Mouse (Mus musculus) skeletal muscle tissue, adult 2 months (tissue): ENCODE results near the gene Stk38l.
A peak's percentile ranks its signal among the peaks of the same experiment; 100 is the strongest.
"Not testable (repeated sequence)": the region's sequence is repeated elsewhere in the genome, so short reads cannot be mapped to it uniquely, and the experiment has no call there.

ENCODE experiments used
- DNase-seq: peaks from one replicate; pipeline ENCODE4 v3.0.0-alpha.2; 2012; ENCODE audit warnings: low read depth, low spot score

Gene Stk38l

GRCm38 (mm10) chr6:146770005-146770745 lies 45.4 kb downstream of the Stk38l start:
- DNase-seq = no peak

GRCm38 (mm10) chr6:146770808-146771207 lies 46.0 kb downstream of the Stk38l start:
- no peak for DNase-seq

GRCm38 (mm10) chr6:146775864-146776263 lies 51.1 kb downstream of the Stk38l start:
- DNase-seq = not testable (repeated sequence)

- DNase-seq = peak; percentile 58
Measured at GRCm38 (mm10) chr6:146776610-146777389, 52.0 kb downstream of the Stk38l start.

- DNase-seq = no peak
Measured at GRCm38 (mm10) chr6:146778055-146778454, 53.3 kb downstream of the Stk38l start.

- no peak for DNase-seq
Measured at GRCm38 (mm10) chr6:146781566-146781965, 56.8 kb downstream of the Stk38l start.

- DNase-seq = peak; percentile 22
Measured at GRCm38 (mm10) chr6:146793527-146793926, 68.7 kb downstream of the Stk38l start.

- peak; percentile 7 for DNase-seq
Measured at GRCm38 (mm10) chr6:146795166-146795923, 70.5 kb downstream of the Stk38l start.

- peak; percentile 64 for DNase-seq
Measured at GRCm38 (mm10) chr6:146795924-146796545, 71.2 kb downstream of the Stk38l start, which contains the start of gene Arntl2. Gene Arntl2 (plus strand): TSS chr6:146796055.

GRCm38 (mm10) chr6:146797446-146797845 lies 72.7 kb downstream of the Stk38l start:
- no peak for DNase-seq

GRCm38 (mm10) chr6:146809991-146810390 lies 85.2 kb downstream of the Stk38l start:
- DNase-seq = no peak

- DNase-seq = no peak
Measured at GRCm38 (mm10) chr6:146813007-146813406, 88.2 kb downstream of the Stk38l start.

GRCm38 (mm10) chr6:146820177-146820965 lies 95.6 kb downstream of the Stk38l start:
- no peak for DNase-seq

GRCm38 (mm10) chr6:146821958-146822357 lies 97.2 kb downstream of the Stk38l start:
- no peak for DNase-seq

- DNase-seq = peak; percentile 35
Measured at GRCm38 (mm10) chr6:146824727-146825486, 100.1 kb downstream of the Stk38l start.

- DNase-seq = no peak
Measured at GRCm38 (mm10) chr6:146825487-146825773, 100.6 kb downstream of the Stk38l start.
